Mouse (Mus musculus) colon, adult 2 months (tissue): ENCODE measurements around the gene Ccin. TPM values are rescaled to one million over a fixed set of nuclear protein-coding genes. Genes with fewer than 3 reads are reported as not detected.

ENCODE experiments used
- polyA plus RNA-seq: library from polyadenylated mRNA; depleted of rRNA; stranded (reverse); fragments of >200 nt; gene quantifications from 2 replicates; pipeline ENCODE4 v1.2.3, GENCODE M21; 2012; rRNA removed

Gene Ccin
- 0.06 and 0.07 TPM in 2 replicates for polyA plus RNA-seq

DNA sequence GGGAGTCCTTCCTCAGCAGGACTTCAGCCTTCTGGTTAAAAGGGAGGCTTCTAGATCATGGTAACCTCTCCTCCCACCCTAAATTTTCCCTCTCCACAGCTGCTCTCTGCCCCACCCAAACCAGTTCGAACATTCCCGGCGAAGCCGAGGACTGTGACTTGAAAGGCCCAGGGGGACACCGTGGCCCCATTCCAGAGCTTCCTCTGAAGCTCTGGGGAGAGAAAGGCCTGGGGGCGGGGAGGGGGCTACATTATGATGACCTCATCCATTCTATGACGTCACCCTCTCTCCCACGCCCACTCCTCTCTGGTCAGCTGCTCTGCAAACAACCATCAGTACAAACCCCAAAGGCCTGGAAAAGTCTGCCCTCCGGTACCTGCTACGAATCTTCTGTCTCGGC lies at the start of gene Ccin:
Gene Ccin, plus strand, starts transcription at position 303 of the 400 bp plus-strand sequence.

DNA sequence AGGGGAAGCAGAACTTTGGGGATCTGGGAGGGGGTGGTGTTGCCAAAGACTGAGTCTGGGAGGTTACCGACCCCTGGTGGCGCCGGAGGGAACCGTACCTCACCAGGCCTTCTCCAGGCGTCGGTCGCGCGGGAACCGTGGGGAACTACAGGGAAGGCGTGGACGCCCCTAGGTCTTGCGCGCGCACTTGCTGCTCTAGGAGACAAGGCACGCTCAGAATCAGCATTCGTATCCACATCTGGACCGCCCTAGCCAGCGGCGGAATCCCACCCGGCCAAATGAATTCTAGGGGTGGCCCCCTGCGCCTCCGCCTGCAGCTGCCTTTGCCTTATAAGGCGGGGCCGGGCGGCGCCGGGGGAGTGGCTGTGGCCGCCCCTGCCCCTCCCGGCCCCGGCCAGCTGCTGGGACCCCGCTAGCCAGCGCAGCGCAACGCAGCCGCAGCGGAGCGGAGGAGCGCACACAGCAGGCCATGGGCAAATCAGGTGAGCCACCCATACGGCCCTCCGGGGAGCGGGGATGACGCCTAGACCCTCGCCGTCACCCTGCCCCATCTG lies 25.9 kb upstream of the Ccin start, which contains the start of gene Glipr2:
Gene Glipr2, plus strand, starts transcription at position 110 of the 554 bp plus-strand sequence.

DNA sequence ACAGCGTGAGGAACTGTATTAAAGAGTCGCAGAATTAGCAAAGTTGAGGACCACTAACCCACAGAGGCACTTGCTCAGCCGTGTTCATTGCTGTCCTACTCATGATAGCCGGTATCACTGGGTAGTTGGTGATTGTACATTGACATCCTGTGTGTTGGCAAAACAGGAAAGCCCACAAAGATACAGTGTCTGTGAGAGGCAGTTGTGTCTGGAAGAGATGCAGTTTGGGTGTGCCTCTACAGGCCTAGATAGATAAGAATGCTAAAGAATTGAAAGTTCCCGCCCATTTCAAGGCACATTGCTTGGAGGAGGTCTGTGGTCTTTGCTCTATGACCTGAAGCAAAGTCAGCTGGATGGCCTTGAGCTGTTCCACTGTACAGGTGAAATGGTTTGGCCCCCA lies 20.8 kb downstream of the Ccin start, which contains the start of gene Clta:
Gene Clta, plus strand, starts transcription at position 327 of the 400 bp plus-strand sequence.

Other genes with a start within 250 kb of the Ccin start
- gene Olfr159, start 212.5 kb upstream of the Ccin start, polyA plus RNA-seq: not detected in 2 replicates
- 0.10 and 0.21 TPM in 2 replicates for gene Olfr156, start 159.6 kb upstream of the Ccin start, polyA plus RNA-seq
- 0.08 and 0.15 TPM in 2 replicates for gene Olfr157, start 143.3 kb upstream of the Ccin start, polyA plus RNA-seq
- gene Olfr155, start 131.9 kb upstream of the Ccin start, polyA plus RNA-seq: not detected in 2 replicates
- gene Reck, start 108.0 kb upstream of the Ccin start, polyA plus RNA-seq: 7.8 and 8.0 TPM in 2 replicates
- 9.1 and 12.6 TPM in 2 replicates for gene Glipr2, start 26.1 kb upstream of the Ccin start, polyA plus RNA-seq
- 249 and 297 TPM in 2 replicates for gene Clta, start 21.0 kb downstream of the Ccin start, polyA plus RNA-seq
- gene Gne, start 100.7 kb downstream of the Ccin start, polyA plus RNA-seq: 218 and 316 TPM in 2 replicates